Mouse (Mus musculus) adrenal gland, postnatal 14 days (tissue): ENCODE measurements around the gene Fkbp7. TPM values are rescaled to one million over a fixed set of nuclear protein-coding genes. Genes with fewer than 3 reads are reported as not detected.
A peak's percentile ranks its signal among the peaks of the same experiment; 100 is the strongest.

Experiments used
- DNase-seq: peaks from one replicate; pipeline ENCODE4 v3.0.0; 2021; ENCODE audit warnings: mixed read lengths
- long read RNA-seq, 2 experiments: library from polyadenylated mRNA; stranded (forward); transcript quantifications; one replicate each; pipeline ENCODE4 v2.0.0; 2021
- total RNA-seq: library from RNA; stranded (reverse); gene quantifications from 2 replicates; pipeline ENCODE4 v1.2.3, GENCODE M21; 2021

The Fkbp7 gene
- total RNA-seq = 30.2 and 32.7 TPM in 2 replicates
- long read RNA-seq, experiment 1, transcript Fkbp7-201 (4 exons, 860 nt) = major isoform, 10 of 14 reads
- long read RNA-seq, experiment 1, partial matches to known transcripts = 1 of 14 reads
- long read RNA-seq, experiment 1, other reads (novel, unspliced or antisense) = 3 of 14 reads
- long read RNA-seq, experiment 2, transcript Fkbp7-201 (4 exons, 860 nt) = major isoform, 16 of 21 reads
- long read RNA-seq, experiment 2, partial matches to known transcripts = 0 of 21 reads
- long read RNA-seq, experiment 2, other reads (novel, unspliced or antisense) = 5 of 21 reads

- DNase-seq = peak; percentile 94
These were observed at the start of gene Fkbp7 for GRCm38 (mm10) chr2:76672966-76673392. TSS of gene Fkbp7 (minus strand) at chr2:76673116.

- DNase-seq = no peak
These were observed 46.7 kb upstream of the Fkbp7 start for GRCm38 (mm10) chr2:76719650-76720049.

- DNase-seq = no peak
These were observed 42.1 kb upstream of the Fkbp7 start for GRCm38 (mm10) chr2:76714984-76715383.

- no peak for DNase-seq
These were observed 35.6 kb upstream of the Fkbp7 start for GRCm38 (mm10) chr2:76708512-76708911.

- no peak for DNase-seq
These were observed 32.7 kb upstream of the Fkbp7 start for GRCm38 (mm10) chr2:76705655-76706054.

DNA sequence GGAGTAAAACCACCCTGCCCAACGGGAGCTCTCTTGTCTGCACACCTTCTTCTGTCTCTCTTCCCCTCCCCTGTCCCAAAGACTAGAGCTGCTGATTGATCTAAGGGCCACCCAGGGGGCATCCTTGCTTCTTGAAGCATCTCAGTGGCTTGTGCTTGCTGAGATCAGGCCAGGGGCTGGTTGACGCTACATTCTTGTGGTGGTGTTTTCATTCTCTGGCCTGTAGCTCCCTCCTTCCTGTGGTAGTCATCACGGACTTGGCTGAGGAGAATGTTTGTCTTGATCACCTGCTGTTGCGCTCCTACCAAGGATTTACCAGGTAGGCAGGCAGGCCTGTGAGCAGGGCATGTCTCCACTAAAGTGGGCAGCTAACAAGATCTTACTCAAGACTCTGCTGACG is 29.8 kb upstream of the Fkbp7 start:
- DNase-seq = no peak

GRCm38 (mm10) chr2:76702188-76702587 is 29.3 kb upstream of the Fkbp7 start:
- no peak for DNase-seq

DNA sequence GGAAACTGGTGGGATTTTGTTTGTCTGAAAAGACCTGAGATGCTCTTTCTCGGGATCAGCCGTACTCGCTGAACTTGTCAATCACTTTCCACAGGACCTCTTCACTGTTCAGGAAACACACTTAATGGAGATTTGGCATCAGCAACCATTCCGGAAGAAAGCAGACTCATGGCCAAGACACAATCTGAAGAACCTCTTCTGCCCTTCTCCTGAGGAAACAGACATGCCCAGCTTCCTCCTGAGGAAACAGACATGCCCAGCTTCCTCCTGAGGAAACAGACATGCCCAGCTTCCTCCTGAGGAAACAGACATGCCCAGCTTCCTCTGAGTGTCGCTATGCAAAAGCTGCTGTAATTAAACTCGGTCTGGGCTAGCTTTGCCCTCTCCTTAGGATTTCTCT is 22.4 kb upstream of the Fkbp7 start:
- peak; percentile 9 for DNase-seq

GRCm38 (mm10) chr2:76693765-76694164 is 20.8 kb upstream of the Fkbp7 start:
- DNase-seq = no peak

GRCm38 (mm10) chr2:76690436-76691204 is 17.7 kb upstream of the Fkbp7 start:
- peak; percentile 73 for DNase-seq

DNA sequence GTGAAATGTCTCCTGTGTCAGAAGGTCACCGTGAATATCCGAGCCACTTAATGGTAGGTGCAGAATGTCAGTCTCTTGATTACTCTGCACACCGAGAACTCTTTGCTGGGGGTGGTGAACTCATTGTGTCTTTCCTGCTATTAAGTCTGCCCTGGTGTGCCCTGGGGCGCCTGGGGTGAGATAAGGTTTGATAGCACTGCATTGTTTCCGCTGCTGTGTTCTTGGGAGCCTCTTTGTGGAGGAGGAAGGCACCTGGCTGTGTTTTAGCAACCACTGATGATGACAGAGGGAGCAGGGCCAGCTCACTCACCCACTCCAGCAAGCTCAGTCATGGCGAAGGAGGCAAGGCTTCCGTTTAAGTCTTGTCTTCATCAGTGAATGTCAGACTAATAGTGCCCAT is 15.2 kb upstream of the Fkbp7 start:
- peak; percentile 11 for DNase-seq

- DNase-seq = no peak
These were observed 14.7 kb upstream of the Fkbp7 start for GRCm38 (mm10) chr2:76687608-76688007.

GRCm38 (mm10) chr2:76686986-76687385 is 14.1 kb upstream of the Fkbp7 start:
- no peak for DNase-seq

DNA sequence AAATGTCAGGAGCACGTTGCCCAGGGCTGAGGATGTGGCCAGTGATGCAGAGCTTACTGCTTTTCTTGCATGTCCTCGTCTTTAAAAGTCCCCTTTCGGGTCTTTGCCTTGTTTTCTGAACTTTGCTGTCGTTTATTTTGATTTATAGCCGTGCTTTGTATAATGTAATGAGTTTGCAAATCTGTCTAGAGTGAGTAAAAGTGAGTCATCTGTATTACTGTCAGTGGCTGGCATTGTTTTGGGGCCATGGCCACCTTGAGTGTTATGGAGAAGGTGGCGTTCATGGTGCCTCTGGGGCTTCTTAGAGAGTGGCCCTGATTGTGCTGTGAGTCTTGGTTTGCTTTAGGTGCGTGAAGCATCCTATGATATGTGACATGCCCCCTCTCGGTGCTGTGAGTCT is 9.4 kb upstream of the Fkbp7 start:
- peak; percentile 19 for DNase-seq

GRCm38 (mm10) chr2:76676401-76677226 is 3.7 kb upstream of the Fkbp7 start:
- DNase-seq = no peak

GRCm38 (mm10) chr2:76675949-76676348 is 3.0 kb upstream of the Fkbp7 start:
- DNase-seq = no peak

GRCm38 (mm10) chr2:76675451-76675850 is 2.5 kb upstream of the Fkbp7 start:
- no peak for DNase-seq

DNA sequence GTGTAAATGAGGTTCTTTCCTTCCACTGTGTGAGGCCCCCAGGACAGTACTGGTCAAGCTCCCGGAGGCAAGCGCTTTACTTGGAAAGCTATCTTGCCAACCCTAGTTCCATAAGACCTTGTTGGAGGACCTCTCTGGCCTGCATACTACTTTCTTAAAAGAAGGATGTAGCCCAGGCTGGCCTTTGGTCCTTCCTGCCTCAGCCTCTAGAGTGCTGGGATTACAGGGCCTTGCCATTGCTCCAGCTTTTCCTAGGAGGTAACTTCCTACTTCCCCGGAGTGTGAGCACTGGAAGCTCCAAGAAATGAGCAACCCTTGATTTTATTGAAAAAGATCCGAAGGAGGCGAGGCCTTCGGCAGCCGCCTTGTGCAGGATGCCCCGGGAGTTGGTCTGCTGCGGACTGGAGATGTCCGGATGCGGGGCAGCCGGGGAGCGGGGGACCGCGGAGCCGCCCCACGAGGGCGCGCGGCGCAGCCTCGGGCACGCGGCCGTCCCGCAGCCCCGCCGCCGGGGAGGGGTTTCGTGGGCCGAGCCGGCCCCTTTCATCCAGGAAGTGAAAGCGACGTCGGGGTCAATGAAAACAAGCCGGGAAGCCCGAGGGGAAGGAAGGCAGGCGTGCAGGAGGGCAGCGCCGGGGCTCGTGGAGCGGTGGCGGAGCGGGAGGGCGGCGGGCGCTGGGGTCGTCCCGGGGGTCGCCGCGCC is 2.0 kb upstream of the Fkbp7 start, which contains the start of gene Plekha3:
TSS of gene Plekha3 (plus strand) at position 557 of the 703 bp plus-strand sequence.
- peak; percentile 93 for DNase-seq

DNA sequence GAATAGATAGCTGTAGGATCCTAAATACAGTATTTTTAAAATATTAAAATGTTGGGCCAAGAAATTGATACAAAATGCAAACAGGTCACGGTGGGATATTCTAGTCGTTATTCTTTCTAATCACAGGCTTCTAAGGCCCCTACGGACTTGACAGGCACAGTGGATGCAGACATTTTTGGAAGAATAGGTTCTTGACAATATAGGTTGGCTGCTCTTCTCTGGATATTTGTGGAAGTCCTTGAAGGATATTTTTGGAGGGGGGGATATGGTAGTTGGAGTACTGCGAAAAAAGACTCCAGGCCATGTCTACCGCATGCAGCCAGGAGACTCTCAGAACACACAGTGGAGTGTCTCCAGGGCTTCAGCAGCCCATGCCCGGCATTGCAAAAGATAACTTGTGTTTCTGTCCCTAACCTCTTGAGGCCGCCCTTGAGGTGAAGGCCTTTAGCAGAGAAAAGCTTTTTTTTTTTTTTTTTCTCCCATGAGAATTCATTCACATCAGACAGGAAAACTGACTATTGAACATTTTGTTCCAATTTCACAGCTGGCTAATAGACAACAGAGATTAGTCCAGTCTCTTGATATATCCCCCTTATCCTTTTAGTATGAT is 661 bp upstream of the Fkbp7 start:
- DNase-seq = peak; percentile 78

- no peak for DNase-seq
These were observed 676 bp downstream of the Fkbp7 start for GRCm38 (mm10) chr2:76672134-76672745.

DNA sequence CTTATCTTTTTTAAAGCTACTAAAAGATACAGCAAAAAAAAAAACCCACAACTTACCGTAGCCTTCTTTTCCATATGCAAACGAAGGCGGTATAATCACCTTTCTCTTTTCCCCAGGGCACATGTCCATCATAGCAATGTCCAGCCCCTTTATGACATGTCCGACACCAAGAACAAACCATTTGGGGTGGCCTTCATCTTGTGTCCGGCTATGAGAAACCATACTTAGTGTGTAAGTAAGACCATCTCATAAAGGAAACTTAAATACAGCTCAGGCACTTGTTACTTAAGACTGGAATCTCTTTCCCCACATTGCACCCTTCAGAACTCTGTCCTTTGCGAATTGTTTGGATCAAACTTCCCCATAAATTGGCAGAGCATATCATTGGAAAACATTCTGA is 1.3 kb downstream of the Fkbp7 start:
- DNase-seq = no peak
